Mouse (Mus musculus) layer of hippocampus, adult 18-20 months (tissue): Measurements from ENCODE around the gene Hs3st6. TPM values are rescaled to one million over a fixed set of nuclear protein-coding genes. Genes with fewer than 3 reads are reported as not detected.

Source experiments
- DNase-seq, 2 experiments: peaks; one replicate each; pipeline ENCODE4 v3.0.0; 2022; ENCODE audit warnings: low spot score in 2 of 2
- total RNA-seq, 2 experiments: library from RNA; stranded (reverse); gene quantifications; 2 replicates each; pipeline ENCODE4 v1.2.3; 2021

Gene Hs3st6
- total RNA-seq, 2 experiments from 2014 or later = 0.35 to 0.38 TPM

- no peak for DNase-seq
These were observed 13.6 kb downstream of the Hs3st6 start for GRCm38 (mm10) chr17:24766266-24766875.

GRCm38 (mm10) chr17:24769146-24769545 lies 16.4 kb downstream of the Hs3st6 start:
- DNase-seq = no peak

- DNase-seq = no peak
These were observed 20.5 kb downstream of the Hs3st6 start for GRCm38 (mm10) chr17:24773241-24773640.

DNA sequence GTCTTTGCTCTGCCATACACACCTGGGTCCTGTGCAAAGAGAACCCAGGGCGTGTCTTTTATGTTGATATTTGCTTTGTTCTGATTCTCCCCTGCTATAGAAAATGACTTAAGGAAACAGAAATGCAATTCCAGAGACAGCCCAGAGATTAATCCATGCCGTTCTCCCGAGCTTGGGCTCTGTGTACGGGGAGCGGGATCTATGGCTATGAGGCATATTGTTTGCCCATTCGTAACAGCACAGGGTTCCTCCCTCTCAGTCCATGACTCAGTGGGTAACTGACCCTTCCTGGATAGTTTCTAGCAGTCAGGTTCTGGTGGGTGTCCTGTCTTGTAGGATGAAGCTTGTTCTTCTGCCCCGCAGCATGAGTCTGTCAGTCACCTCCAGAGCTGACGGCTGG lies 22.4 kb downstream of the Hs3st6 start:
- no peak for DNase-seq

DNA sequence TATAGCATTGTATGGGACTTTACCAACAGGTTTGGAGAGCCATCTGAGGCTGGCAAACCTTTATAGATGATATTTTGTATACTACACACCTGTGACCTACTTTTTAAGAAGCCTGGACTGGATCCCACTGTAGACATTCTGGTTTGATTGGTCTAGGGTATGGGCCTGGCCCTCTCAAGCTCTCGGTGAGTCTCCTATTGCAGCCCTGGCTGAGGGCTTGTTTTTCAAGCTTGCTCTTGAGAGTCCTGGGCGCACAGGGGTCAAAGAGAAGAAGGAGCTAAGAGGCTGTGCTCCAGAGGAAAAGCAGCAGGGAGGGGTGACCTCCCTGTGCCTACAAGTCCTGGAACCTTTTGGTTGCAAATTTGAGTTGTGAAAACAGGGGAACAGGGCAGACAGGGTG lies 24.3 kb downstream of the Hs3st6 start:
- DNase-seq = no peak

GRCm38 (mm10) chr17:24780821-24781220 lies 28.0 kb downstream of the Hs3st6 start:
- no peak for DNase-seq

DNA sequence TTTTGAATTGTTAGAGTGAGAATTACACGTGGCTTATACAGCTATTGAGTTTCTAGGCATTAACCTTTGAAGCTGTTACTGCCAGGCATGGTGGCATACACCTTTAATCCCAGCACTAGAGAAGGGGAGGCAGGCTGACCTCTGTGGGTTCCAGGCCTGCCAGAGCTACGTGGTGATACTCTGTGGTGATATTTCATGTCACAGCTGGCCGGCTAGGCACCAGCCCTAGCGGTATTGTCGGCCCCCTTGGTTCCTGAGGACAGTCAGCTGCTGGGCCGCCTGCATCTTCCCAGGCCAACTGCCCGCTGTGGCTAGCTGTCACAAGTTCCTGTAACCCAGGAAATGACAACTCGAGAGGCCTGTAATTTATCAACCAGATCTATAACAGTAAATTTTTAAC lies 39.4 kb downstream of the Hs3st6 start:
- no peak for DNase-seq

DNA sequence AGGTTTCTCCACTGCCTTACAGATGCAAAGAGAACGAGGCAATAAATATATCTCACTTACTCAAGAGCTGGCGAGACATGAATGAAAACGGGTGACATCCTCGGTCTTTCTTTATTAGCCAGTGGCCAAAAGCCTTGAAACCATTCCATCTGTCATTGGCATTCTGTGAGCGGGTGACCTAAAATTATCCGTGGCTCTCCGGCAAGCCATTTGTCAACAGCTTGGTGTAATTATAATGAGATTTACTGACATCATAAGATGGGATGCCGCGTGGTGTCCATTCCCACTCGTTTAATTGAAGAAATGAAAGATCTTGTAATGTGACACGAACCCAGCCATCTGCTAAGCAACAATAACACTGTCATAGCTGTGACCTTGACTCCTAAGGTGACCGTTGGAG lies 42.0 kb downstream of the Hs3st6 start:
- DNase-seq = no peak

- DNase-seq = no peak
These were observed 44.2 kb downstream of the Hs3st6 start for GRCm38 (mm10) chr17:24796969-24797368.

- DNase-seq = no peak
These were observed 45.4 kb downstream of the Hs3st6 start for GRCm38 (mm10) chr17:24798229-24798628.

DNA sequence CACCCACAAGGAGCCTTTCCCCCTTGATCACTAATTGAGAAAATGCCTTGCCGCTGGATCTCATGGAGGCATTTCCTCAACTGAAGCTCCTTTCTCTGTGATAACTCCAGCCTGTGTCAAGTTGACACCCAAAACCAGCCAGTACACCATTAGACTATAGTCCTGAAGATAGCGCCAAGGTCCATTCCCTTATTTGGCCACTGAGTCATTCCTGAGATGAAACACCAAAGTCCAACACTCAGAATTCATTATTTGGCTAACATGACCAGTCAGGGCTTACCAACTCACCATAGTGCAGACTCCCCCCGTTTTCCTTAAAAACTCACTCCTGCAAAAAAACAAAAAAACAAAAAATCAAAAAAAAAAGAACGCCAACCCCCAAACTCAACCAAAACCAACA lies 46.7 kb downstream of the Hs3st6 start:
- no peak for DNase-seq

DNA sequence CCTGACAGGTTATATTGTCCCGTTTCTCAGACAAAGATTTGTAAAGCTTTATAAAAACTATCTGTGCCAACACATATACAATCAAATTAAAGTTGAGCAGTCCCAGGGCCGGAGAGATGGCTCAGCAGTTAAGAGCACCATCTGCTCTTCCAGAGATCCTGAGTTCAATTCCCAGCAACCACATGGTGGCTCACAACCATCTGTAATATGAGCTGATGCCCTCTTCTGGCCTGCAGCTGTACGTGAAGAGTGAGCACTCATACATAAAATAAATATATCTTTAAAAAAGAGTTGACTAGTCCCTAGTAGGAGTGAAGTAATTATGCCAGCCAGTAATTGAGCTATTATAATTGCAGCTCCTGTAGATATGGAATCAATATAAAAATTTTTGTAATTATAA lies 47.7 kb downstream of the Hs3st6 start:
- no peak for DNase-seq

DNA sequence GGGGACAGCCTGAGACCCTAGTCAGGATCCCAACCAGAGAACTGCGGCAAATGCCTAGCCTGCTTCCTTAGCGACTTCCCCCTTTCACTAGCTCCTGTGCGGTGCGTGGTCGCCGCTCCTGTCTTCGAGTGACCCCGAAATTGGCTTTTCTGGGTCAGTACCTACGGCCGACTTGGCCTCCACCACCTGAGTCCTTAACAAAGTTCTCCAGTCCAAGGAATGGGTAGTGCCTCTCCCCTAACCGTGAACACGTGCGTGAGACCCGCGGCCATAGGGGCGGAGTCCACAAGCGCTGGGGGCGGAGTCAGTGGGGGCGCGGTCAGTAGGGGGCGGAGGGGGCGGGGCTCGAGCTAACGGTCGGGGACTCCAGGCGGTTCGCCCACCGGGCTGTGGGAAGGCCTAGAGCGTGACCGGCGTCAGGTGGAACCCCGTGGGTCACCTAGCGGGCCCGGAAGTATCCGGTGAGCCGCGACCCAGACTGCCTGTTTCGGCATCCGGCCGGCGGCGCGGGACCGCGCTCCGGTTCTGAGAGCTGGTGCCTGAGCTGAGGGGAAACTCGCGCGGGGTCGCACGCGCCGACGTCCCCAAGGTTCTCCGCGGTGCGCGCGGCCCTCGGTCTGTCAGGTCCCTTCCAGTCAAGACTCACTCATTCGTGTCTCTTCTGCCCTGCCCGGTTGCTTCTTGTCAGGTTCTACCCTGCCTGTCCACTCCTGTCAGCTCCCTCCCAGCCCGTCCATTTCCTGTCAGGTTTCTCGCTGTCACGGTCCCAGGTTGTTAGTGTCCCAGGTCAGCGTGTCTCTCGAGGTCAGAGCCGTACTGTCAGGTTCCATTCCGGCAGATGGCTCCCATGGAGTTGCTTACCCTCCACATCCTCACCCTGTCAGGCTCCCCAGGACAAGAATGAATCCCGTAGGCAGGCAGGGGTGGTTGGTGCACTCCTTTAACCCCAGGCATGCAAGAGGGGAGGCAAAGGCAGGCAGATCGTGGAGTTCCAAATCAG lies 51.5 kb downstream of the Hs3st6 start, which contains the start of gene Meiob:
Gene Meiob (plus strand): TSS at position 338 of the 1,000 bp plus-strand sequence.
- peak; percentile 1 to 18 for DNase-seq

Other genes starting within 250 kb of the Hs3st6 start
- gene Traf7, start 225.1 kb upstream of the Hs3st6 start, total RNA-seq = 10 to 100 TPM; 79.3 to 84.6 TPM
- 10 to 100 TPM; 69.7 to 75.6 TPM for gene Rab26, start 218.8 kb upstream of the Hs3st6 start, total RNA-seq
- 10 to 100 TPM; 78.8 to 80.0 TPM for gene Pkd1, start 203.2 kb upstream of the Hs3st6 start, total RNA-seq
- gene Tsc2, start 120.4 kb upstream of the Hs3st6 start, total RNA-seq = 100 to 1,000 TPM; 182 to 189 TPM
- 1 to 10 TPM; 4.9 to 6.1 TPM for gene Nthl1, start 120.3 kb upstream of the Hs3st6 start, total RNA-seq
- gene Slc9a3r2, start 102.7 kb upstream of the Hs3st6 start, total RNA-seq = 10 to 100 TPM; 39.7 to 41.0 TPM
- gene Npw, start 94.5 kb upstream of the Hs3st6 start, total RNA-seq = 1 to 10 TPM; 1.3 to 2.0 TPM
- gene Zfp598, start 83.3 kb upstream of the Hs3st6 start, total RNA-seq = 10 to 100 TPM; 39.6 to 42.8 TPM
- gene Syngr3, start 63.0 kb upstream of the Hs3st6 start, total RNA-seq = 100 to 1,000 TPM; 159 to 169 TPM
- 10 to 100 TPM; 18.8 to 23.1 TPM for gene Gfer, start 56.8 kb upstream of the Hs3st6 start, total RNA-seq
- 1 to 10 TPM; 3.2 to 3.7 TPM for gene Noxo1, start 56.8 kb upstream of the Hs3st6 start, total RNA-seq
- 10 to 100 TPM; 31.7 to 32.5 TPM for gene Tbl3, start 45.3 kb upstream of the Hs3st6 start, total RNA-seq
- gene Rnf151, start 34.9 kb upstream of the Hs3st6 start, total RNA-seq = under 1 TPM in 1 of 2 experiments, not detected in 1; 0.27 TPM
- 100 to 1,000 TPM; 318 to 320 TPM for gene Rps2, start 34.9 kb upstream of the Hs3st6 start, total RNA-seq
- gene Ndufb10, start 28.5 kb upstream of the Hs3st6 start, total RNA-seq = 100 to 1,000 TPM; 226 to 238 TPM
- gene Rpl3l, start 25.2 kb upstream of the Hs3st6 start, total RNA-seq = under 1 TPM; 0.27 to 0.43 TPM
- gene Msrb1, start 16.3 kb upstream of the Hs3st6 start, total RNA-seq = 10 to 100 TPM; 41.3 to 45.5 TPM
- gene Meiob, start 51.3 kb downstream of the Hs3st6 start, total RNA-seq = not detected
- gene Hagh, start 87.2 kb downstream of the Hs3st6 start, total RNA-seq = 100 to 1,000 TPM; 129 TPM
- gene Fahd1, start 97.4 kb downstream of the Hs3st6 start, total RNA-seq = 10 to 100 TPM; 21.4 to 21.7 TPM
- not detected for gene Igfals, start 113.0 kb downstream of the Hs3st6 start, total RNA-seq
- 10 to 100 TPM; 32.3 to 33.5 TPM for gene Nubp2, start 133.4 kb downstream of the Hs3st6 start, total RNA-seq
- gene Spsb3, start 133.7 kb downstream of the Hs3st6 start, total RNA-seq = 10 to 100 TPM; 47.5 to 48.3 TPM
- gene Eme2, start 142.1 kb downstream of the Hs3st6 start, total RNA-seq = 10 to 100 TPM; 52.0 to 53.1 TPM
- 10 to 100 TPM; 75.4 to 78.6 TPM for gene Mrps34, start 142.1 kb downstream of the Hs3st6 start, total RNA-seq
- 10 to 100 TPM; 60.7 to 61.2 TPM for gene Nme3, start 143.5 kb downstream of the Hs3st6 start, total RNA-seq
- 100 to 1,000 TPM; 388 to 404 TPM for gene Mapk8ip3, start 184.0 kb downstream of the Hs3st6 start, total RNA-seq
- gene Jpt2, start 207.7 kb downstream of the Hs3st6 start, total RNA-seq = 1 to 10 TPM; 5.9 to 6.4 TPM